Mouse (Mus musculus): ENCODE measurements around the gene Olfr1089.

The Olfr1089 gene

GRCm38 (mm10) chr2:86733601-86734000 is at the start of gene Olfr1089:
Gene Olfr1089, minus strand, starts transcription at chr2:86733701.
- ChIA-PET POLR2A (no interaction called here), CTCF (no interaction called here)

- CTCF ChIA-PET, result no interaction called here
- POLR2A ChIA-PET, result no interaction called here
These were observed 48.7 kb upstream of the Olfr1089 start, which contains the start of gene Olfr1093 for GRCm38 (mm10) chr2:86782179-86782578. Gene Olfr1093, plus strand, starts transcription at chr2:86782479.

GRCm38 (mm10) chr2:86761050-86761449 is 27.5 kb upstream of the Olfr1089 start:
- ChIA-PET CTCF (no interaction called here), POLR2A (no interaction called here)

GRCm38 (mm10) chr2:86758893-86759292 is 25.4 kb upstream of the Olfr1089 start, which contains the start of gene Olfr1090:
Gene Olfr1090, minus strand, starts transcription at chr2:86758993.
- ChIA-PET POLR2A (no interaction called here), CTCF (no interaction called here)

- POLR2A ChIA-PET, result no interaction called here
- CTCF ChIA-PET, result no interaction called here
These were observed 35.2 kb downstream of the Olfr1089 start, which contains the start of gene Olfr1087 for GRCm38 (mm10) chr2:86698295-86698694. Gene Olfr1087, minus strand, starts transcription at chr2:86698395.

Data from embryonic stem cell, embryonic (primary cell).